9 mouse cellular contexts compared by ENCODE assay signal in the genomic region with DNA sequence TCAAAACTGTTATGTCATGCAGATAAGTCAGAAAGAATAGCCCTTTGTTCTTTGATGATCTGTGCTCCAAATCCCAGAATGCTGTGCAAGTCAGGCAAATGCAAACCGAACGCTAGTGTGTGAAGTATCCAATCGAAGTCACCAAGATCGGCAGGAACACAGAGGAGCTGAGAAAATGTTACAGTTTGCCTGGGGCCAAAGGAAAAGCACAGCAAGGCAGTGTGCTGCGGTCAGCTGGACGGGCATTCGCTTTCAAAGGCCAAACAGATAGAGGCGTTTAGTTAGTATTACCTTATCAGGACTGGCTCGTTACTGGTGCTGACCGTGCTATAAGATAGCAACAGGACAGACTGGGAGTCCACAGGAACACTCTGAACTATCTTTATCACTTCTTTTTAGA. TPM values are rescaled to one million over a fixed set of nuclear protein-coding genes. Genes with fewer than 3 reads are reported as not detected.
DNase-seq lines count a peak whose midpoint lies in the region; ATAC-seq lines count a peak whose summit lies in the region.
"Had no signal": no experiment of that assay in that cellular context is flagged by ENCODE, and none has a peak within 500 bp of the region (broad histone marks: within the 10 kb centered on the region; RNA-seq: fewer than 3 reads in every experiment).

No protein-coding gene starts in this region.

- peak; percentile 4 for DNase-seq in hindbrain, embryonic 11.5 days (ENCODE audit: low spot score)
- no peak for DNase-seq in hindbrain, embryonic 10.5 days (ENCODE audit: low spot score)
- peak; percentile 79 for DNase-seq in ES-CJ7 (ENCODE audit: low read depth, low spot score)
- peak; percentile 31 for DNase-seq in brain, adult 2 months (ENCODE audit: low read depth, low spot score)
- DNase-seq in yolk sac, embryonic 10.5 days (ENCODE audit: low spot score) = peak; percentile 16
- DNase-seq in frontal cortex, postnatal 14 days (ENCODE audit: low spot score in 2 of 2) = no peak

- ATAC-seq in hindbrain, embryonic 11.5 days (ENCODE audit: low FRiP score) = no peak
- ATAC-seq in intestine, embryonic 15.5 days = peak; percentile 59
- ATAC-seq in erythroid progenitor cell, adult 5-6 weeks (replicated peaks; ENCODE audit: low FRiP score, poor library complexity, severe bottlenecking) = no peak

- H3K27me3 ChIP-seq in hindbrain, embryonic 11.5 days (ENCODE audit: control insufficient read depth, insufficient read depth, low read length) = no peaks in the 10 kb centered on the region
- H3K27me3 ChIP-seq in hindbrain, embryonic 10.5 days (ENCODE audit: insufficient read depth, poor library complexity, severe bottlenecking) = no peaks in the 10 kb centered on the region
- H3K27me3 ChIP-seq in intestine, embryonic 15.5 days (replicated peaks) = no peaks in the 10 kb centered on the region

- H3K4me3 ChIP-seq in hindbrain, embryonic 11.5 days (ENCODE audit: low read depth, low read length) = no peak overlapping the region
- no peak overlapping the region for H3K4me3 ChIP-seq in hindbrain, embryonic 10.5 days
- H3K4me3 ChIP-seq in intestine, embryonic 15.5 days (replicated peaks) = no peak overlapping the region

- H3K27ac ChIP-seq in hindbrain, embryonic 11.5 days (ENCODE audit: low read depth, low read length) = no peak overlapping the region
- no peak overlapping the region for H3K27ac ChIP-seq in hindbrain, embryonic 10.5 days
- no peak overlapping the region for H3K27ac ChIP-seq in intestine, embryonic 15.5 days

- no peaks in the 10 kb centered on the region for H3K36me3 ChIP-seq in hindbrain, embryonic 11.5 days (ENCODE audit: control insufficient read depth, insufficient read depth, low read length)
- no peaks in the 10 kb centered on the region for H3K36me3 ChIP-seq in hindbrain, embryonic 10.5 days
- no peaks in the 10 kb centered on the region for H3K36me3 ChIP-seq in intestine, embryonic 15.5 days

- WGBS in hindbrain, embryonic 11.5 days = 56% methylated on average over 10 of the region's 10 CpGs
- 58% methylated on average over 10 of the region's 10 CpGs for whole genome bisulfite sequencing in hindbrain, embryonic 10.5 days
- 29% methylated on average over 10 of the region's 10 CpGs for WGBS in intestine, embryonic 15.5 days

- no peak overlapping the region for H3K4me2 ChIP-seq in hindbrain, embryonic 11.5 days (replicated peaks; ENCODE audit: low read depth, low read length)
- peak overlapping the region; percentile 45 for H3K4me2 ChIP-seq in intestine, embryonic 15.5 days (replicated peaks)

- no peak overlapping the region for H3K9ac ChIP-seq in hindbrain, embryonic 11.5 days (ENCODE audit: low read depth, low read length)
- H3K9ac ChIP-seq in intestine, embryonic 15.5 days = no peak overlapping the region

- H3K9me3 ChIP-seq in hindbrain, embryonic 11.5 days (ENCODE audit: control insufficient read depth, low read length) = no peaks in the 10 kb centered on the region
- H3K9me3 ChIP-seq in hindbrain, embryonic 10.5 days = no peaks in the 10 kb centered on the region
- no peaks in the 10 kb centered on the region for H3K9me3 ChIP-seq in intestine, embryonic 15.5 days

- no peaks in the 10 kb centered on the region for H3K4me1 ChIP-seq in hindbrain, embryonic 11.5 days (replicated peaks; ENCODE audit: control insufficient read depth, insufficient read depth, low read length)
- H3K4me1 ChIP-seq in hindbrain, embryonic 10.5 days (replicated peaks) = no peaks in the 10 kb centered on the region
- no peaks in the 10 kb centered on the region for H3K4me1 ChIP-seq in intestine, embryonic 15.5 days (replicated peaks)

RNA-seq across cellular contexts. Expression of gene Atp13a4, which starts 15.8 kb away (rescaled TPM):
- 0.51 TPM in 1 of 2 replicates, not detected in the other for polyA plus RNA-seq in hindbrain, embryonic 11.5 days (2014; fragmentation: Nextera tagmentation; extraction: Ambion mirVana)
- polyA plus RNA-seq in hindbrain, embryonic 10.5 days (2016; fragmentation: Nextera tagmentation; extraction: Ambion mirVana) = 0.25 TPM in 1 of 2 replicates, not detected in the other
- 0.19 and 0.30 TPM in 2 replicates for polyA plus RNA-seq in intestine, embryonic 15.5 days (2015; fragmentation: Nextera tagmentation; extraction: Ambion mirVana)
- not detected in 2 replicates for total RNA-seq in erythroid progenitor cell, adult 5-6 weeks (2015; ENCODE audit: low replicate concordance)
- total RNA-seq in erythroid progenitor cell, adult 5-6 weeks (2017; ENCODE audit: low replicate concordance) = not detected in 2 replicates
- total RNA-seq: heart, adult 18-20 months had no signal

RNA-seq across cellular contexts. Expression of gene Opa1, which starts 18.7 kb away (rescaled TPM):
- polyA plus RNA-seq in hindbrain, embryonic 11.5 days (2014; fragmentation: Nextera tagmentation; extraction: Ambion mirVana) = 51.2 and 53.8 TPM in 2 replicates
- 36.9 and 38.8 TPM in 2 replicates for polyA plus RNA-seq in hindbrain, embryonic 10.5 days (2016; fragmentation: Nextera tagmentation; extraction: Ambion mirVana)
- polyA plus RNA-seq in intestine, embryonic 15.5 days (2015; fragmentation: Nextera tagmentation; extraction: Ambion mirVana) = 35.0 and 38.0 TPM in 2 replicates
- 18.0 and 23.5 TPM in 2 replicates for total RNA-seq in erythroid progenitor cell, adult 5-6 weeks (2015; ENCODE audit: low replicate concordance)
- total RNA-seq in erythroid progenitor cell, adult 5-6 weeks (2017; ENCODE audit: low replicate concordance) = 38.6 and 40.0 TPM in 2 replicates

Comparison
In these comparisons a context has a peak if more than half of its experiments do, and no peak if none do; other contexts are left out.
1. DNase-seq: peak in hindbrain, embryonic 11.5 days (single experiment), ES-CJ7 (single experiment), brain, adult 2 months (single experiment) and yolk sac, embryonic 10.5 days (single experiment); none in hindbrain, embryonic 10.5 days (single experiment) and frontal cortex, postnatal 14 days (0 of 2).